Mouse (Mus musculus): Measurements from ENCODE around the gene Zfp341. TPM values are rescaled to one million over a fixed set of nuclear protein-coding genes. Genes with fewer than 3 reads are reported as not detected.

Gene Zfp341
- polyA plus RNA-seq, 1 experiment from 2014 or later: 1.3 TPM

- WGBS: 65% methylated on average over 15 of the region's 15 CpGs
- H3K36me3 ChIP-seq (ENCODE audit: control insufficient read depth, insufficient read depth, low read length): no peaks in the 10 kb centered on the region
- no peaks in the 10 kb centered on the region for H3K27me3 ChIP-seq (ENCODE audit: control insufficient read depth, insufficient read depth, low read length)
- H3K27ac ChIP-seq (ENCODE audit: low read depth, low read length): no peak overlapping the region
- H3K9ac ChIP-seq (ENCODE audit: low read depth, low read length): no peak overlapping the region
- ATAC-seq (ENCODE audit: low FRiP score, low TSS enrichment): 0 out of 2 replicates have a peak, but pooled peaks have one; percentile 18
- H3K4me1 ChIP-seq (ENCODE audit: control insufficient read depth, insufficient read depth, low read length): no peaks in the 10 kb centered on the region
- no peaks in the 10 kb centered on the region for H3K9me3 ChIP-seq (ENCODE audit: control insufficient read depth, low read length)
- no peak overlapping the region for H3K4me2 ChIP-seq (replicated peaks; ENCODE audit: low read depth, low read length)
- H3K4me3 ChIP-seq (ENCODE audit: low read length): no peak overlapping the region
Measured at GRCm38 (mm10) chr2:154583906-154584872, 28.9 kb upstream of the Zfp341 start.

GRCm38 (mm10) chr2:154584931-154585601 lies 28.0 kb upstream of the Zfp341 start:
- Histone ChIP-seq H3K9me3 (ENCODE audit: control insufficient read depth, low read length) (no peaks in the 10 kb centered on the region), H3K36me3 (ENCODE audit: control insufficient read depth, insufficient read depth, low read length) (no peaks in the 10 kb centered on the region), H3K27ac (ENCODE audit: low read depth, low read length) (no peak overlapping the region), H3K4me3 (ENCODE audit: low read length) (no peak overlapping the region), H3K4me1 (ENCODE audit: control insufficient read depth, insufficient read depth, low read length) (no peaks in the 10 kb centered on the region), H3K9ac (ENCODE audit: low read depth, low read length) (no peak overlapping the region), H3K4me2 (replicated peaks; ENCODE audit: low read depth, low read length) (no peak overlapping the region), H3K27me3 (ENCODE audit: control insufficient read depth, insufficient read depth, low read length) (no peaks in the 10 kb centered on the region)
- 67% methylated on average over 17 of the region's 17 CpGs for WGBS
- ATAC-seq (ENCODE audit: low FRiP score, low TSS enrichment): no peak

- Histone ChIP-seq H3K9me3 (ENCODE audit: control insufficient read depth, low read length) (no peaks in the 10 kb centered on the region), H3K36me3 (ENCODE audit: control insufficient read depth, insufficient read depth, low read length) (no peaks in the 10 kb centered on the region), H3K4me1 (ENCODE audit: control insufficient read depth, insufficient read depth, low read length) (no peaks in the 10 kb centered on the region), H3K4me2 (replicated peaks; ENCODE audit: low read depth, low read length) (no peak overlapping the region), H3K4me3 (ENCODE audit: low read length) (no peak overlapping the region), H3K27ac (ENCODE audit: low read depth, low read length) (no peak overlapping the region), H3K9ac (ENCODE audit: low read depth, low read length) (no peak overlapping the region), H3K27me3 (ENCODE audit: control insufficient read depth, insufficient read depth, low read length) (no peaks in the 10 kb centered on the region)
- WGBS: 74% methylated on average over 5 of the region's 5 CpGs
- no peak for ATAC-seq (ENCODE audit: low FRiP score, low TSS enrichment)
Measured at GRCm38 (mm10) chr2:154586405-154586804, 26.7 kb upstream of the Zfp341 start.

- Histone ChIP-seq H3K27ac (ENCODE audit: low read depth, low read length) (no peak overlapping the region), H3K27me3 (ENCODE audit: control insufficient read depth, insufficient read depth, low read length) (no peaks in the 10 kb centered on the region), H3K36me3 (ENCODE audit: control insufficient read depth, insufficient read depth, low read length) (peaks cover 3% of the 10 kb centered on the region; the same call in 1 of the 2 replicates), H3K4me3 (ENCODE audit: low read length) (no peak overlapping the region), H3K4me1 (ENCODE audit: control insufficient read depth, insufficient read depth, low read length) (no peaks in the 10 kb centered on the region), H3K9ac (ENCODE audit: low read depth, low read length) (no peak overlapping the region), H3K4me2 (replicated peaks; ENCODE audit: low read depth, low read length) (no peak overlapping the region), H3K9me3 (ENCODE audit: control insufficient read depth, low read length) (no peaks in the 10 kb centered on the region)
- 85% methylated on average over 4 of the region's 4 CpGs for WGBS
- no peak for ATAC-seq (ENCODE audit: low FRiP score, low TSS enrichment)
Measured at GRCm38 (mm10) chr2:154589051-154589450, 24.0 kb upstream of the Zfp341 start.

GRCm38 (mm10) chr2:154591239-154591638 lies 21.9 kb upstream of the Zfp341 start:
- no peak overlapping the region for H3K27ac ChIP-seq (ENCODE audit: low read depth, low read length)
- no peak for ATAC-seq (ENCODE audit: low FRiP score, low TSS enrichment)
- H3K4me3 ChIP-seq (ENCODE audit: low read length): no peak overlapping the region
- WGBS: 87% methylated on average over 3 of the region's 3 CpGs
- no peaks in the 10 kb centered on the region for H3K4me1 ChIP-seq (ENCODE audit: control insufficient read depth, insufficient read depth, low read length)
- no peak overlapping the region for H3K9ac ChIP-seq (ENCODE audit: low read depth, low read length)
- no peaks in the 10 kb centered on the region for H3K27me3 ChIP-seq (ENCODE audit: control insufficient read depth, insufficient read depth, low read length)
- no peak overlapping the region for H3K4me2 ChIP-seq (replicated peaks; ENCODE audit: low read depth, low read length)
- no peaks in the 10 kb centered on the region for H3K9me3 ChIP-seq (ENCODE audit: control insufficient read depth, low read length)
- peaks cover 3% of the 10 kb centered on the region; the same call in 1 of the 2 replicates for H3K36me3 ChIP-seq (ENCODE audit: control insufficient read depth, insufficient read depth, low read length)

- no peaks in the 10 kb centered on the region for H3K27me3 ChIP-seq (ENCODE audit: control insufficient read depth, insufficient read depth, low read length)
- H3K27ac ChIP-seq (ENCODE audit: low read depth, low read length): no peak overlapping the region
- no peak for ATAC-seq (ENCODE audit: low FRiP score, low TSS enrichment)
- H3K4me2 ChIP-seq (replicated peaks; ENCODE audit: low read depth, low read length): no peak overlapping the region
- H3K9me3 ChIP-seq (ENCODE audit: control insufficient read depth, low read length): no peaks in the 10 kb centered on the region
- WGBS: 80% methylated on average over 3 of the region's 3 CpGs
- H3K4me1 ChIP-seq (ENCODE audit: control insufficient read depth, insufficient read depth, low read length): no peaks in the 10 kb centered on the region
- H3K9ac ChIP-seq (ENCODE audit: low read depth, low read length): no peak overlapping the region
- peaks cover 3% of the 10 kb centered on the region; the same call in 1 of the 2 replicates for H3K36me3 ChIP-seq (ENCODE audit: control insufficient read depth, insufficient read depth, low read length)
- H3K4me3 ChIP-seq (ENCODE audit: low read length): no peak overlapping the region
Measured at GRCm38 (mm10) chr2:154593025-154593424, 20.1 kb upstream of the Zfp341 start.

- no peak overlapping the region for H3K4me2 ChIP-seq (replicated peaks; ENCODE audit: low read depth, low read length)
- ATAC-seq (ENCODE audit: low FRiP score, low TSS enrichment): no peak
- no peak overlapping the region for H3K4me3 ChIP-seq (ENCODE audit: low read length)
- WGBS: 69% methylated on average over 5 of the region's 5 CpGs
- no peak overlapping the region for H3K9ac ChIP-seq (ENCODE audit: low read depth, low read length)
- H3K36me3 ChIP-seq (ENCODE audit: control insufficient read depth, insufficient read depth, low read length): peaks cover 3% of the 10 kb centered on the region; the same call in 1 of the 2 replicates
- no peaks in the 10 kb centered on the region for H3K4me1 ChIP-seq (ENCODE audit: control insufficient read depth, insufficient read depth, low read length)
- no peak overlapping the region for H3K27ac ChIP-seq (ENCODE audit: low read depth, low read length)
- no peaks in the 10 kb centered on the region for H3K9me3 ChIP-seq (ENCODE audit: control insufficient read depth, low read length)
- no peaks in the 10 kb centered on the region for H3K27me3 ChIP-seq (ENCODE audit: control insufficient read depth, insufficient read depth, low read length)
Measured at GRCm38 (mm10) chr2:154595775-154596174, 17.3 kb upstream of the Zfp341 start.

GRCm38 (mm10) chr2:154597399-154597798 lies 15.7 kb upstream of the Zfp341 start:
- no peak for ATAC-seq (ENCODE audit: low FRiP score, low TSS enrichment)
- Histone ChIP-seq H3K4me2 (replicated peaks; ENCODE audit: low read depth, low read length) (no peak overlapping the region), H3K9ac (ENCODE audit: low read depth, low read length) (no peak overlapping the region), H3K9me3 (ENCODE audit: control insufficient read depth, low read length) (no peaks in the 10 kb centered on the region), H3K27ac (ENCODE audit: low read depth, low read length) (no peak overlapping the region), H3K36me3 (ENCODE audit: control insufficient read depth, insufficient read depth, low read length) (peaks cover 3% of the 10 kb centered on the region; the same call in 1 of the 2 replicates), H3K27me3 (ENCODE audit: control insufficient read depth, insufficient read depth, low read length) (no peaks in the 10 kb centered on the region), H3K4me1 (ENCODE audit: control insufficient read depth, insufficient read depth, low read length) (no peaks in the 10 kb centered on the region; the same call in 1 of the 2 replicates), H3K4me3 (ENCODE audit: low read length) (no peak overlapping the region)
- 83% methylated on average over 3 of the region's 3 CpGs for WGBS

- H3K4me3 ChIP-seq (ENCODE audit: low read length): no peak overlapping the region
- H3K9me3 ChIP-seq (ENCODE audit: control insufficient read depth, low read length): no peaks in the 10 kb centered on the region
- H3K27me3 ChIP-seq (ENCODE audit: control insufficient read depth, insufficient read depth, low read length): no peaks in the 10 kb centered on the region
Measured at GRCm38 (mm10) chr2:154600586-154600985, 12.5 kb upstream of the Zfp341 start.

More at GRCm38 (mm10) chr2:154600586-154600985, 12.5 kb upstream of the Zfp341 start:
- no peak overlapping the region for H3K27ac ChIP-seq (ENCODE audit: low read depth, low read length)
- H3K36me3 ChIP-seq (ENCODE audit: control insufficient read depth, insufficient read depth, low read length): no peaks in the 10 kb centered on the region
- no peak for ATAC-seq (ENCODE audit: low FRiP score, low TSS enrichment)
- no peak overlapping the region for H3K4me2 ChIP-seq (replicated peaks; ENCODE audit: low read depth, low read length)
- peaks cover 11% of the 10 kb centered on the region for H3K4me1 ChIP-seq (ENCODE audit: control insufficient read depth, insufficient read depth, low read length)
- H3K9ac ChIP-seq (ENCODE audit: low read depth, low read length): no peak overlapping the region
- 72% methylated on average over 6 of the region's 6 CpGs for WGBS
